Mouse (Mus musculus) kidney, adult 2 months (tissue): ENCODE data around the gene Rfk.

Experiments
- CTCF ChIP-seq: fragments of 200-500 bp; conservative IDR thresholded peaks from 2 replicates; pipeline ENCODE4 v1.5.1; 2011; ENCODE audit warnings: low read depth, mild to moderate bottlenecking, control low read depth, low read length, moderate library complexity, mixed read lengths; ENCODE audit not compliant: insufficient read depth, insufficient read length
- POLR2A ChIP-seq: fragments of 200-500 bp; IDR thresholded peaks from one replicate; pipeline ENCODE4 v1.6.1; 2011; ENCODE audit warnings: low read depth, low read length, control low read depth

DNA sequence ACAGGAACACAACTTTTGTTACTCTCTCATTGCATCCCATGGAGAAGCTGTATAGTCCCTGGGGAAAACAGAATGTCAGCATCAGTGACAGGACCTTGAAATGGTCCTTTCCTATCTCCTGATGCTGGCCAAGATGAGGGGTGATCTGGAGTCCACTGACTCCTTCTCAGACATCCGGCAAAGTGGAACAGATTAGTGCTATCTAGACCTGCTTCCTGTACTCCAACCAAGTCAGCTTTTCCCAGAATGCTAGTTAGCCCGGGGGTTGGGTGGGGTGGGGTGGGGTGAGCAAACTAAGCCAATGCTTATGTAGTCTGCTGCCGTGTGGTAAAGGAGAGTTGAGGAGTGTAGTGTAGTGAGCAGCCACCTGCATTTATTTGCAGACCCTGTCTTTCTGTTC lies 29.5 kb downstream of the Rfk start:
- TF ChIP-seq CTCF (no peak), POLR2A (no peak)
